Mouse (Mus musculus) duodenum, adult 2 months (tissue): ENCODE measurements around the gene Irf1. TPM values are rescaled to one million over a fixed set of nuclear protein-coding genes. Genes with fewer than 3 reads are reported as not detected.

Experiments
- polyA plus RNA-seq: library from polyadenylated mRNA; depleted of rRNA; stranded (reverse); fragments of >200 nt; gene quantifications from 2 replicates; pipeline ENCODE4 v1.2.3, GENCODE M21; 2012; ENCODE audit warnings: low replicate concordance; rRNA removed

Irf1 gene
- 145 and 175 TPM in 2 replicates for polyA plus RNA-seq

DNA sequence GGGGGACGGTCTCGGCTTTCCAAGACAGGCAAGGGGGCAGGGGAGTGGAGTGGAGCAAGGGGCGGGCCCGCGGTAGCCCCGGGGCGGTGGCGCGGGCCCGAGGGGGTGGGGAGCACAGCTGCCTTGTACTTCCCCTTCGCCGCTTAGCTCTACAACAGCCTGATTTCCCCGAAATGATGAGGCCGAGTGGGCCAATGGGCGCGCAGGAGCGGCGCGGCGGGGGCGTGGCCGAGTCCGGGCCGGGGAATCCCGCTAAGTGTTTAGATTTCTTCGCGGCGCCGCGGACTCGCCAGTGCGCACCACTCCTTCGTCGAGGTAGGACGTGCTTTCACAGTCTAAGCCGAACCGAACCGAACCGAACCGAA, at the start of gene Irf1:
Gene Irf1 (plus strand): TSS at position 255 of the 365 bp plus-strand sequence.

DNA sequence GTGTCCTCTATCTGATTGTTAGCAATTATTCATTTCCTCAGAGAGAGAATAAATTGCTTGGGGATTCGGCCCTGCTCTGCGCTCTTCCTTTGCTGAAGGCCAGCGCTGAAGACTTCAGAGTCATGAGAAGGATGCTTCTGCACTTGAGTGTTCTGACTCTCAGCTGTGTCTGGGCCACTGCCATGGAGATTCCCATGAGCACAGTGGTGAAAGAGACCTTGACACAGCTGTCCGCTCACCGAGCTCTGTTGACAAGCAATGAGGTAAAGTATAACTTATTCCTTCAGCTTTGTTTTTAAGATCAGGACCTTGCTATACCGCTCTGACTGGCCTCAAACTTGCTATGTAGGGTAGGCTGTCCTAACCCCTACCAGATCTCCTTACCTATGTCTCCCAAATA, 49.1 kb upstream of the Irf1 start, which contains the start of gene Il5:
Gene Il5 (plus strand): TSS at position 80 of the 400 bp plus-strand sequence.

DNA sequence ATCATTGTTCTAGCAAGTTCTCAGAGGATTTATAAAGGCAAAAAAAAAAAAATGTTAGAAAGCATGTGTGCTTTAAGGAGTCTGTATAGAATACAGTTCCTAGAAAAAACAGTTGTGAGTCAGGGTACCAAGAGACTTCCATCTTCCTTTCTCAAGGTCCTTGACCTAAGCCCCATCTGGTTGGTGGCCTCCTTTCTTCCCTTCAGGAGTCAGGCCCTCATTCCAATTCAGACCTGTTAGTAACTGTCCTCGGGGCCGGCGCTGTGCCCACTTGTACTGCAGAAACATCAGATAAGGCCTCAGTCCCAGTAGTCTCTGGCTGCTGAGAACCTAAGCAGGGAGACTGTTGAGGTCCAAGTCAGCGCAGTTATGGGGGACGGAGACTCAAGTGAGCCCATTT, 3.3 kb downstream of the Irf1 start, which contains the start of gene Gm17334:
Gene Gm17334 (minus strand): TSS at position 101 of the 400 bp plus-strand sequence.

Other genes with a start within 250 kb of the Irf1 start
- gene Kif3a, start 202.6 kb upstream of the Irf1 start, polyA plus RNA-seq: 0.30 and 0.69 TPM in 2 replicates
- 0.39 TPM in 1 of 2 replicates, not detected in the other for gene Il4, start 151.3 kb upstream of the Irf1 start, polyA plus RNA-seq
- not detected in 2 replicates for gene Il13, start 135.3 kb upstream of the Irf1 start, polyA plus RNA-seq
- 1.8 and 2.0 TPM in 2 replicates for gene Rad50, start 62.7 kb upstream of the Irf1 start, polyA plus RNA-seq
- not detected in 2 replicates for gene Il5, start 49.2 kb upstream of the Irf1 start, polyA plus RNA-seq
- gene Gm17334, start 3.2 kb downstream of the Irf1 start, polyA plus RNA-seq: 0.60 and 2.3 TPM in 2 replicates
- 6.2 and 8.9 TPM in 2 replicates for gene Gm12216, start 89.2 kb downstream of the Irf1 start, polyA plus RNA-seq
- gene Slc22a5, start 121.6 kb downstream of the Irf1 start, polyA plus RNA-seq: 37.1 and 42.9 TPM in 2 replicates
- gene Slc22a21, start 210.3 kb downstream of the Irf1 start, polyA plus RNA-seq: 5.0 and 6.6 TPM in 2 replicates